Mouse (Mus musculus) hindbrain, embryonic 16.5 days (tissue): ENCODE measurements around the gene Camta1. TPM values are rescaled to one million over a fixed set of nuclear protein-coding genes. Genes with fewer than 3 reads are reported as not detected.
"Not testable (repeated sequence)": the region's sequence is repeated elsewhere in the genome, so short reads cannot be mapped to it uniquely, and the experiment has no call there.

Experiments
- ATAC-seq: fragments of 200-750 bp; cut with Nextera tagmentation; 2 replicates; pipeline ENCODE4 v1.8.0; 2017; ENCODE audit warnings: moderate TSS enrichment, moderate library complexity
- H3K27ac ChIP-seq: fragments of 300-500 bp; sonication (generic); 2 replicates; pipeline ENCODE4 v1.5.1; 2014; ENCODE audit warnings: low read depth, mild to moderate bottlenecking, control low read depth, low read length, moderate library complexity
- H3K27me3 ChIP-seq: fragments of 300-500 bp; sonication (generic); replicated peaks from 2 replicates; pipeline ENCODE4 v1.6.1; 2014; ENCODE audit warnings: low read length; ENCODE audit not compliant: control insufficient read depth, insufficient read depth
- H3K36me3 ChIP-seq: fragments of 300-500 bp; sonication (generic); 2 replicates; pipeline ENCODE4 v1.6.1; 2014; ENCODE audit warnings: mild to moderate bottlenecking, low read length, moderate library complexity, mixed read lengths; ENCODE audit not compliant: control insufficient read depth, insufficient read depth
- H3K4me1 ChIP-seq: fragments of 300-500 bp; sonication (generic); 2 replicates; pipeline ENCODE4 v1.6.1; 2014; ENCODE audit warnings: low read depth, low read length; ENCODE audit not compliant: control insufficient read depth, insufficient read depth
- H3K4me2 ChIP-seq: fragments of 300-500 bp; sonication (generic); 2 replicates; pipeline ENCODE4 v1.6.1; 2014; ENCODE audit warnings: mild to moderate bottlenecking, low read length, control low read depth, moderate library complexity
- H3K4me3 ChIP-seq: fragments of 300-500 bp; sonication (generic); 2 replicates; pipeline ENCODE4 v1.5.1; 2014; ENCODE audit warnings: mild to moderate bottlenecking, low read length, control low read depth, moderate library complexity
- H3K9ac ChIP-seq: fragments of 300-500 bp; sonication (generic); 2 replicates; pipeline ENCODE4 v1.6.1; 2014; ENCODE audit warnings: low read depth, mild to moderate bottlenecking, control low read depth, low read length, moderate library complexity
- H3K9me3 ChIP-seq: fragments of 300-500 bp; sonication (generic); 2 replicates; pipeline ENCODE4 v1.6.1; 2014; ENCODE audit warnings: mild to moderate bottlenecking, low read length, moderate library complexity; ENCODE audit not compliant: control insufficient read depth
- WGBS: fragments of 180-500 bp; shearing (Covaris S2); extraction: QIAGEN DNeasy Blood & Tissue Kit; methylation state at CpG from one replicate; pipeline ENCODE4 v1.1.7; 2014; 5-methylcytosine and 5-hydroxymethylcytosine counted together
- polyA plus RNA-seq: library from polyadenylated mRNA; unstranded; fragments of >200 nt; fragmentation: Nextera tagmentation; extraction: Ambion mirVana; gene quantifications from 2 replicates; pipeline ENCODE4 v1.2.1, GENCODE M21; 2015

Gene Camta1
- polyA plus RNA-seq, 1 experiment from 2014 or later: 153 TPM

DNA sequence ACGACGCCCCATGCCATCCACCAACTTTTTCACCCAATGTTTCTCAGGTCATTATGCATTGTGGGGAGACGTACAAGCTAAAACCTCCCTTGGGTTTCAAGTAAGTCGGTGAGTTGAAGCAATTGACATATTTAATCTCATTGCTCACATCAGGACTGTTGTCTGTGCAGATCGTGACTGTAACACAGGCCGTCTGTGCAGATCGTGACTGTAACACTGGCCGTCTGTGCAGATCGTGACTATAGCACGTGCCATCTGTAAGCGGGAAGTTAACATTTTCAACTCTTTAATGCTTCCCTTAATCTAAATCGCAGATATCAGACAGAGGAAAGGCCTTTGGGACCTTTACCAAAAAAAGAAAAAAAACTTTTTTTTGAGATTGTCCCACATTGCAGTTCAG, 947.9 kb downstream of the Camta1 start:
- H3K27ac ChIP-seq: peak overlapping the region; percentile 87
- no peaks in the 10 kb centered on the region for H3K9me3 ChIP-seq
- no peaks in the 10 kb centered on the region for H3K27me3 ChIP-seq
- H3K36me3 ChIP-seq: no peaks in the 10 kb centered on the region
- peak overlapping the region; percentile 82 for H3K4me2 ChIP-seq
- ATAC-seq: no peak
- peak overlapping the region; percentile 80 for H3K9ac ChIP-seq
- peak overlapping the region; percentile 63 for H3K4me3 ChIP-seq
- WGBS: 13% methylated on average over 12 of the region's 12 CpGs
- H3K4me1 ChIP-seq: peaks cover 18% of the 10 kb centered on the region

DNA sequence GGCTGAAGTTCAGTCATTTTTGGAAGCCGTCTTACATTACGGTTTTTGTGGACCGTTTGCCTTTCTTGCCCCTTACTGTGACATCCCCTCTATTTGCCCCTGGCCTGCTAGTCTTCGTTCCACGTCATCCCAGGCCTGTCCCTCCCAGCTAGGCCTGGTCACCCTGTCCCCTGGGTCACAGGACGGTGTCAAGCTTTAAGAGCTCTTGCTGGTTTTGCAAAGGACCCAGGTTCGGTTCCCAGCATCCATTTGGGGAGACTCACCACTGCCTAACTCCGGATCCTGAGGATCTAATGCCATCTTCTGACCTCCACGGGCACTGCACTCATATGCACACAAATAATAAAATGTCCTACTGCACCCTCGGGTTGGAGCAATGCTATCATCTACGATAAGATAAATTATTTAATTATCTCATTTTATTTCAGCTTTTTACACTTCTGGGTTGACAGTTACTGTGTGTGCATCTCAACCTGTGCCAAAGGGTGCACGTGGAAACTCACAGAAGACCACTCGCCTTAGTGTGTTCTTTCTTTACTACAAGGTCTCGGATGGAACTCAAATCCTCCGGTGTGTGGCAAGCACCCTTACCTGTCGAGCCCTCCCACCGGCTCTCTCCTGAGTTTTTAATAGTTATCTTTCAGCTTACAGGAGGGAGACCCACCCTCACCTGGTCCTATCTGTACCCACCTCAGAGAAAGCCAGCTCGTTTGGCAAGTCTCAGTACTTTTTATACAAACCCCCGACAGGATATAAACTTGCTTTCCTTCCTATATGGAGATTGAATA, 951.3 kb downstream of the Camta1 start:
- H3K4me2 ChIP-seq: peak overlapping the region; percentile 41
- peaks cover 2% of the 10 kb centered on the region; the same call in 1 of the 2 replicates for H3K36me3 ChIP-seq
- H3K4me3 ChIP-seq: peak overlapping the region; percentile 89
- H3K27ac ChIP-seq: peak overlapping the region; percentile 66; the same call in 1 of the 2 replicates
- no peak overlapping the region for H3K9ac ChIP-seq
- no peaks in the 10 kb centered on the region for H3K9me3 ChIP-seq
- H3K27me3 ChIP-seq: no peaks in the 10 kb centered on the region
- no peak; the same call in 1 of the 2 replicates for ATAC-seq
- H3K4me1 ChIP-seq: peaks cover 22% of the 10 kb centered on the region
- 86% methylated on average over 19 of the region's 19 CpGs for WGBS

DNA sequence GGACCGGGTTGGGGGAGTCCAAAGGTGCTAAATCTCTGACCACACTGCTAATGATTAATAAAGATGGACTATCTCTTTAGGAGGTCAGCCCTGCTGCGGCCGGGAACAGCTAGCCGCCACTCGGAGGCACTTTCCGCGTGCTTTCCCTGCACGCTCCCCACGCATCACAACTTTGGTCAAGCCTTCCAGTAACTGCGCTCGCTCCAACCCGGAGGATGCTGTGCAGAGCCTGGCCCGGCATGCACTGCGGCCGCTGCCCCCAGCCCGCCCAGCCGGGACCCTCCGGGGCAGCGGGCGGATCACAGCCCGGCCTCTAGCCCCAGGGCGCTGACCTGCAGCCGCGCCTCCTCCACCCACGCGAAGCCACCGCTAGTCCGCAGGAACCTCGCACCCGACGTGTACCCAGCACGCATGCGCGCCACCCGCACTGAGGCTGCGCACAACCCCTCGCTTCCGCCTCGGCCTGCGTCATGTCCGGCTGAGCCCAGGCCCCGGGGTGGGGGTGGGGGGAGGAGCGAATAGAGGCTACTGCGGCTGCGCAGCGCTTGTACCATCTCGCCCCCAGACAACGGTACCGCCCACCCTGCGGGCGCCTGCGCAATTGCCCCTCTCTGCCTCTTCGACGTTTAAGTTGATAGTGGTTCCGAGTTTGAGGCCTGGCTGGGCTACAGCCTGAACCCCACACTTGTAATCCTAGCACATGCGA, 952.1 kb downstream of the Camta1 start:
- under 1% methylated on average over 53 of the region's 56 CpGs for WGBS

DNA sequence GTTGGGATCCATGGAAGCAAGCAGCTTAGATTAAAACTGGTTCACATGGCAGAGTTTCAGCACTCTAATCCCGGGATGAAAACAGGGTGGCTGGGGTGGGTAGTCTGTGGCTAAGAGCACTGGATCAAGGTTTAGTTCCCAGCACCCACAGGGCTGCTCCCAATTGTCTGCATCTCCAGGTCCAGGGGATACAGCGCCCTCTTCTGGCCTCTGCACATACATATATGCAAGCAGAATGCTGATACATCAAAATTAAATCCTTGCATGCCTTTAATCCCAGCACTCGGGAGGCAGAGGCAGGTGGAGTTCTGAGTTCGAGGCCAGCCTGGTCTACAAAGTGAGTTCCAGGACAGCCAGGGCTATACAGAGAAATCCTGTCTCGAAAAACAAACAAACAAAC, 953.2 kb downstream of the Camta1 start:
- Histone ChIP-seq H3K4me2 (peak overlapping the region; percentile 75), H3K4me1 (peaks cover 14% of the 10 kb centered on the region)
- H3K27me3 ChIP-seq, H3K9ac ChIP-seq, ATAC-seq, H3K4me3 ChIP-seq, H3K9me3 ChIP-seq, H3K36me3 ChIP-seq, H3K27ac ChIP-seq: not testable (repeated sequence)
- WGBS: 85% methylated on average over 5 of the region's 5 CpGs

More for the DNA sequence above, 952.1 kb downstream of the Camta1 start:
- H3K27me3 ChIP-seq: no peaks in the 10 kb centered on the region
- peak overlapping the region; percentile 89 for H3K4me3 ChIP-seq
- peak overlapping the region; percentile 84 for H3K27ac ChIP-seq
- H3K36me3 ChIP-seq: peaks cover 2% of the 10 kb centered on the region; the same call in 1 of the 2 replicates
- H3K4me2 ChIP-seq: peak overlapping the region; percentile 75
- no peaks in the 10 kb centered on the region for H3K9me3 ChIP-seq
- ATAC-seq: peak; percentile 93
- H3K4me1 ChIP-seq: peaks cover 16% of the 10 kb centered on the region
- H3K9ac ChIP-seq: peak overlapping the region; percentile 94

DNA sequence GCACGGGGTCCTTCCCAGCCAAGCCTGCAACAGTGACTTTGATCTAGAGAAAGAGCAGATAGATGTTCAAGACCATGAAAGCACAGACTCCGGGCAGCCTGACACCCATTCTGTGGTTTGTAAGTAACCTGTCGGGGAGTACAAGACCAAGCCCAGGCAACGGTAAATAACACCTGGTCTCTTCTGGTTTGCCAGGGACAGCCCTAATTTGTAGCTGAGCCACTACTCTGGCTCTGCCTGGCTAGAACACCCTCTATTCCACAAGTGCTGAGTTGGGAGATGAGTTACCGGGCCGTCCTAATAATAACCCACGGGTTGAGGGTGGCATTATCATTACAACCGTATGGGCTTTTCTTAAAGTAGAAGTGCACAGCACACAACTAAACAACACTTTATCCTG, 954.6 kb downstream of the Camta1 start:
- H3K4me3 ChIP-seq: no peak overlapping the region
- H3K9ac ChIP-seq: no peak overlapping the region
- H3K36me3 ChIP-seq: peaks cover 15% of the 10 kb centered on the region
- WGBS: 92% methylated on average over 8 of the region's 8 CpGs
- no peak for ATAC-seq
- H3K9me3 ChIP-seq: no peaks in the 10 kb centered on the region
- H3K27ac ChIP-seq: no peak overlapping the region
- no peaks in the 10 kb centered on the region for H3K27me3 ChIP-seq
- H3K4me1 ChIP-seq: peaks cover 9% of the 10 kb centered on the region
- no peak overlapping the region for H3K4me2 ChIP-seq

DNA sequence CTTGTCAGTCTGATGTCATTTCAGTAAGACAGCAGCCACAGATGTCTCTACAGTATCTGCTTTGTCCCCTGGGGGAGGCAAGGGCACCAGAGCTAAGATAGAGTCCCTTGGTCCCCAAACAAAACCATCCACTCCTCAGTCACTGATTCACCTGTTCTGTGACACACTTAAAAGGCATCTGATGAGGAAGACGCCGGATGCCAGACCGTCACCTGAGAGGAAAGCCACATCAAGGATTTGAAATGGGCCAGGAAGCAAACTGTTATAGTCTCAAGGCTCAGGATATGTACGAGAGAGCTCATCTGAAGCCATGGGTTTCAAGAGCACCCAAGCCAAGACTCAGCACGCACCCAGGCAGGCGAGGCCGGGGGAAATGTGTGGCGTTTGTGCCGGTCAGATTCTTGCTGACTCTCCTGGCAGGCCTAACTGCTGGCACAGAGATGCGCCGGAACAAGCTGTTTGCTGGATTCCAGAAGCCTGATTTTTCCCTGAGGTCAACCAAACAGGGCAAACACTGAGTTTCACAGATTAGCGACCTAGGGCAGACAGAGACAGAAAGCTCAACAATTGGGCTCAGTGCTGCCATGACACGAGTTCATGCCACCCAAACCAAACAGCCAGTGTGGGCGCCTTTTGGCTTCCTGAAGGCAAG, 958.5 kb downstream of the Camta1 start:
- no peaks in the 10 kb centered on the region for H3K9me3 ChIP-seq
- H3K4me1 ChIP-seq: peaks cover 4% of the 10 kb centered on the region; the same call in 1 of the 2 replicates
- 96% methylated on average over 14 of the region's 14 CpGs for WGBS
- H3K4me3 ChIP-seq: no peak overlapping the region
- no peaks in the 10 kb centered on the region for H3K27me3 ChIP-seq
- H3K4me2 ChIP-seq: no peak overlapping the region
- H3K9ac ChIP-seq: no peak overlapping the region
- H3K27ac ChIP-seq: no peak overlapping the region
- peaks cover 34% of the 10 kb centered on the region for H3K36me3 ChIP-seq
- ATAC-seq: no peak

DNA sequence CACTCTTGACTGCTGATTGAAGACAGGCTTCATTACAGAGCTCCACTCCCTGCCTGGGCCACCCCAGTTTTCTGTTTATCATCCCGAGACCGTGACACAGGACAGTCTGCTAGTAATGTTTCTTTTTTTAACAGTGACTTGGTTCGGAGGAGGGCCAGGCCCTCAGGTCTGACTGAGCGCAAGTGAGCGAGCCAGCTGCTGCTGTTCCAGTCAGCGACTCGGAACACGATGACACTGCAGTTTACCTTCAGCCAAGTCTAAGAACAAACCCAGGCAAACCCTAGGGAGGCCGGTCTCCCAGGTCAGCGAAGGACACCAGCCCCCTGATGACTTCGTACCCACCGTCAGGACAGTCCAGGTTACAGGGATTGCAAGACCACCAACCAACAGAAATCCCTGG, 959.6 kb downstream of the Camta1 start:
- Histone ChIP-seq H3K4me1 (no peaks in the 10 kb centered on the region), H3K4me3 (no peak overlapping the region), H3K27ac (no peak overlapping the region), H3K36me3 (peaks cover 44% of the 10 kb centered on the region), H3K9me3 (no peaks in the 10 kb centered on the region), H3K9ac (no peak overlapping the region), H3K4me2 (no peak overlapping the region), H3K27me3 (no peaks in the 10 kb centered on the region)
- WGBS: 91% methylated on average over 12 of the region's 12 CpGs
- ATAC-seq: no peak

DNA sequence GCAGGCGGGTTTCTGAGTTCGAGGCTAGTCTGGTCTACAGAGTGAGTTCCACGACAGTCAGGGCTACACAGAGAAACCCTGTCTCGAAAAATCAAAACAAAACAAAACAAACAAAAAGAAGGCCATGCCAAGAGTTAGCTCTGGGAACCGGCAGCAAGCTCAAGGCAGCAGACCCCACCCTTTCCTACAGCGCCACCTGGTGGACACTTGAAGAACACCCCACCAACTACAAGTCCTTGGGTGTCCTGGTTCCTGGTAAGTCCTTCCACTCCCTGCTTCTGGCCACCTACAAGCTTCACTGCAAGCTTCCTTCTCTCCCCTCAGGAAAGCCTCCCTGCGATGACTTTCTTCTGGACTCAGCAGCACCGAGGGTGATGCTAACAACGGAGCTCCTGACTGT, 960.0 kb downstream of the Camta1 start:
- Histone ChIP-seq H3K27ac (no peak overlapping the region), H3K36me3 (peaks cover 47% of the 10 kb centered on the region), H3K4me3 (no peak overlapping the region), H3K4me1 (no peaks in the 10 kb centered on the region), H3K4me2 (no peak overlapping the region), H3K27me3 (no peaks in the 10 kb centered on the region), H3K9me3 (no peaks in the 10 kb centered on the region), H3K9ac (no peak overlapping the region)
- ATAC-seq: no peak
- 47% methylated on average over 9 of the region's 9 CpGs for WGBS

DNA sequence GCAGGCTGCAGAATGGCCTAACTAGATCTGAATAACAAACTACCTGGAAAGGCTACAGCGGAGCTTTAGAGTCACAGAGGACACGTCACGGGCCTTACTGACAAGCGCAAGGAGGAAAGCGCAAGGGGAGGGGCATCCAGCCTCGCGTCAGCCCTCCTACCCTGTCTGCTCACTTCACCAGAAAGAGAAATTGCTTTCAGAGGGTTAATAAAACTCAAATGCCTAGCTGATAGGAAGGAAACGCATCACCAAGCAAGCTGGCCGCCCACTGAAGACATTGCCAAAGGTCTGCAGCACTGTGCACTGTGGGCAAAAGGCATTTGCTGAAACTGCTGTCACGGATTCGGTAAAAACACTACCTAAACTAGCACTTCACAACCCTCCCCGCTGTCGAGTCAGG, 961.2 kb downstream of the Camta1 start:
- Histone ChIP-seq H3K36me3 (peaks cover 49% of the 10 kb centered on the region), H3K4me3 (no peak overlapping the region), H3K4me1 (no peaks in the 10 kb centered on the region), H3K9me3 (no peaks in the 10 kb centered on the region), H3K4me2 (no peak overlapping the region), H3K27me3 (no peaks in the 10 kb centered on the region), H3K27ac (no peak overlapping the region), H3K9ac (no peak overlapping the region)
- 97% methylated on average over 13 of the region's 13 CpGs for WGBS
- no peak for ATAC-seq
